In the genomic region with DNA sequence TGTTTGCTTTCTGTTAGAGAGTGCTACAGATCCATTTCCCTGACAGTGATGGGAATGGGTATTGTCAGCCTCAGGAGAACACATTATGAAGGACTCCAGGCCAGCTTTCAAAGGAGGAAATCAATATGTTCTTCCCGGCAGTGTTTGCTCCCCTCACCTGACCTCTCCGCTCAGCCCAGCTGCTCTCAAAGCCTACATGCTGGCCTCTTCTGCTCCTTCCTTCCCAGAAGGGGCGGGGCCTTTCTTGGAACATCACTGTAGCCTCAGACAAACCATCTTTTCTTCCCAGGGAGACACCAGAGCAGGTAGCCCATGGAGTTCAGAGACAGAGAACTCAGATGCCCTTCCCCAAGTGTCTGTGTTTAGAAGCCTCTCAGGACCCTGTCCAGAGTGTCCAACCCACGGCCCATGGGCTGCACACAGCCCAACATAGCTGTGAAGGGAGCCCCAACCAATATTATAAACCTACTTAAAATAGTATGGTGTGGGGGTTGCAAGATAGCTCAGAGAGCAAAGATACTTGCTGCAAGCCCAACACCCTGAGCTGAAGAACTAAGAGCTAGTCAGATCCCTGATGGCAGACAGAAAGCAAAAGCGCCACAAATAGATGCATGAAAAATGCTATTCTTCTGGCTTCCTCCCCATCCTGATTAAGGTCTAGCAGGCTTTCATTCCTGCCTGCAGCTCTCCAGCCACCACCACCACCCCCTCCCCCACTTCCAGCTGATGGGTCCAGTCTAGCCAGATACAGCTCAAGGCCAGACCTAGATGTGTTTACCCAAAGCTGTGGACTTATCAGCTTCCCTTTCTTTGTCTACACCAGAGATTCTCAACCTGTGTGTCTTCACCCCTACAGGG, we compare ENCODE assay signal across 9 mouse cellular contexts.
A peak's percentile ranks its signal among the peaks of the same experiment; 100 is the strongest.
DNase-seq lines count a peak whose midpoint lies in the region; ATAC-seq lines count a peak whose summit lies in the region.
"Had no signal": no experiment of that assay in that cellular context is flagged by ENCODE, and none has a peak within 500 bp of the region (broad histone marks: within the 10 kb centered on the region; RNA-seq: fewer than 3 reads in every experiment).

No protein-coding gene starts in this region.

- H3K4me3 ChIP-seq in kidney, embryonic 14.5 days (ENCODE audit: low read length): no peak overlapping the region
- H3K4me3 ChIP-seq in heart, embryonic 15.5 days: no peak overlapping the region
- no peak overlapping the region for H3K4me3 ChIP-seq in liver, embryonic 15.5 days (replicated peaks)
- H3K4me3 ChIP-seq: forebrain, embryonic 13.5 days had no signal

- H3K27ac ChIP-seq in kidney, embryonic 14.5 days (ENCODE audit: low read depth, low read length): no peak overlapping the region
- H3K27ac ChIP-seq in heart, embryonic 15.5 days: peak overlapping the region; percentile 97
- H3K27ac ChIP-seq in liver, embryonic 15.5 days (replicated peaks): peak overlapping the region; percentile 31; the same call in 1 of the 2 replicates
- H3K27ac ChIP-seq: forebrain, embryonic 13.5 days had no signal

- 0 out of 2 replicates have a peak, but pooled peaks have one; percentile 46 for ATAC-seq in kidney, embryonic 14.5 days (ENCODE audit: low FRiP score, low TSS enrichment)
- peak; percentile 84 for ATAC-seq in heart, embryonic 15.5 days (replicated peaks; ENCODE audit: insufficient number of reproducible peaks, insufficient read depth, low FRiP score, low read depth)
- peak; percentile 69; the same call in 1 of the 2 replicates for ATAC-seq in liver, embryonic 15.5 days (ENCODE audit: insufficient read depth)
- ATAC-seq: forebrain, embryonic 13.5 days had no signal

- no peak for DNase-seq in kidney, adult 9 months
- DNase-seq in brain, adult 2 months (ENCODE audit: low read depth, low spot score): peak; percentile 21
- no peak for DNase-seq in layer of hippocampus, adult 9-10 months (ENCODE audit: low spot score)
- DNase-seq in layer of hippocampus, adult 9-11 months: no peak
- DNase-seq in layer of hippocampus, postnatal 36 days: no peak

- H3K4me1 ChIP-seq in kidney, embryonic 14.5 days (ENCODE audit: control insufficient read depth, insufficient read depth, low read length): no peaks in the 10 kb centered on the region
- peaks cover 60% of the 10 kb centered on the region for H3K4me1 ChIP-seq in heart, embryonic 15.5 days (replicated peaks)
- H3K4me1 ChIP-seq in liver, embryonic 15.5 days (replicated peaks): peaks cover 20% of the 10 kb centered on the region
- H3K4me1 ChIP-seq: forebrain, embryonic 13.5 days had no signal

- no peaks in the 10 kb centered on the region for H3K9me3 ChIP-seq in kidney, embryonic 14.5 days (ENCODE audit: control insufficient read depth, low read length)
- no peaks in the 10 kb centered on the region for H3K9me3 ChIP-seq in heart, embryonic 15.5 days (replicated peaks)
- H3K9me3 ChIP-seq in liver, embryonic 15.5 days (replicated peaks): no peaks in the 10 kb centered on the region
- H3K9me3 ChIP-seq: forebrain, embryonic 13.5 days had no signal

- H3K9ac ChIP-seq in kidney, embryonic 14.5 days (ENCODE audit: low read depth, low read length): no peak overlapping the region
- no peak overlapping the region for H3K9ac ChIP-seq in heart, embryonic 15.5 days
- no peak overlapping the region for H3K9ac ChIP-seq in liver, embryonic 15.5 days
- H3K9ac ChIP-seq: forebrain, embryonic 13.5 days had no signal

- WGBS in kidney, embryonic 14.5 days: 56% methylated on average over 5 of the region's 5 CpGs
- WGBS in heart, embryonic 15.5 days: 18% methylated on average over 5 of the region's 5 CpGs
- WGBS in liver, embryonic 15.5 days (ENCODE audit: insufficient replicate concordance): 34% methylated on average over 5 of the region's 5 CpGs

- no peak overlapping the region for H3K4me2 ChIP-seq in kidney, embryonic 14.5 days (replicated peaks; ENCODE audit: low read depth, low read length)
- H3K4me2 ChIP-seq in heart, embryonic 15.5 days: peak overlapping the region; percentile 47
- H3K4me2 ChIP-seq in liver, embryonic 15.5 days: no peak overlapping the region
- H3K4me2 ChIP-seq: forebrain, embryonic 13.5 days had no signal

- H3K36me3 ChIP-seq in kidney, embryonic 14.5 days (ENCODE audit: control insufficient read depth, insufficient read depth, low read length): no peaks in the 10 kb centered on the region
- H3K36me3 ChIP-seq in heart, embryonic 15.5 days: no peaks in the 10 kb centered on the region
- no peaks in the 10 kb centered on the region for H3K36me3 ChIP-seq in liver, embryonic 15.5 days (replicated peaks)

- H3K27me3 ChIP-seq in kidney, embryonic 14.5 days (ENCODE audit: control insufficient read depth, insufficient read depth, low read length): no peaks in the 10 kb centered on the region
- no peaks in the 10 kb centered on the region for H3K27me3 ChIP-seq in heart, embryonic 15.5 days
- H3K27me3 ChIP-seq in liver, embryonic 15.5 days: no peaks in the 10 kb centered on the region
- H3K27me3 ChIP-seq: forebrain, embryonic 13.5 days had no signal
